In the genomic region with DNA sequence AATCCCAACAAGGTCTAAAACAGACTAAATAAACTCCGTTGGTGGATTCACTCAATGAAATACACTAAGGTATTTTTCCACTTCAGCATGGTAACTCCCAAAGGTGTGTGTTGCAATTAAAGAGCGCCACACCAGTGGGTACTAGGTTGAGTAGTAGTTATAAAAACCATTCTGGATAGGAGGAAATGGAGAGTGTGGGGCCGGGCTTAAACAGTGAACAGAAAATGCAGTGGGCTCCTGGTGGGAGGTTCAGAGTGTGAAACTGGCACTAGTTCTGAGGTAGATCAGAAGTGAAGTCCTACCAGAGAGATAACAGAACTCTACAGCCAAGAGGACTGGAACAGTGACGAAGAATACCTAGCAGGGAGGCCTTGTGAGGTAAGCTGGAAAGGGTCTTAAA, we compare ENCODE assay signal across 10 mouse cellular contexts. TPM values are rescaled to one million over a fixed set of nuclear protein-coding genes. Genes with fewer than 3 reads are reported as not detected.
DNase-seq lines count a peak whose midpoint lies in the region; ATAC-seq and TF ChIP-seq lines count a peak whose summit lies in the region.
"Had no signal": no experiment of that assay in that cellular context is flagged by ENCODE, and none has a peak within 500 bp of the region (broad histone marks: within the 10 kb centered on the region; RNA-seq: fewer than 3 reads in every experiment).

No protein-coding gene starts in this region.

- no peak overlapping the region for H3K27ac ChIP-seq in heart, embryonic 10.5 days
- peak overlapping the region; percentile 94 for H3K27ac ChIP-seq in forebrain, postnatal 0 days (ENCODE audit: low read depth, low read length)
- H3K27ac ChIP-seq in liver, postnatal 0 days (ENCODE audit: low read depth), result peak overlapping the region; percentile 56; the same call in 1 of the 2 replicates

- peak overlapping the region; percentile 68 for H3K4me2 ChIP-seq in forebrain, postnatal 0 days (ENCODE audit: low read depth)
- H3K4me2 ChIP-seq in liver, postnatal 0 days (ENCODE audit: low read depth, low read length), result peak overlapping the region; percentile 77

- no peaks in the 10 kb centered on the region for H3K4me1 ChIP-seq in heart, embryonic 10.5 days
- H3K4me1 ChIP-seq in E14TG2a.4 (replicated peaks; ENCODE audit: low read depth, low read length), result peaks cover 18% of the 10 kb centered on the region
- H3K4me1 ChIP-seq in forebrain, postnatal 0 days (ENCODE audit: insufficient read depth), result peaks cover 11% of the 10 kb centered on the region
- peaks cover 14% of the 10 kb centered on the region for H3K4me1 ChIP-seq in liver, postnatal 0 days (ENCODE audit: insufficient read depth)

- H3K4me3 ChIP-seq in heart, embryonic 10.5 days, result peak overlapping the region; percentile 98; the same call in 1 of the 2 replicates
- H3K4me3 ChIP-seq in E14TG2a.4 (replicated peaks; ENCODE audit: low read length), result peak overlapping the region; percentile 98
- H3K4me3 ChIP-seq in forebrain, postnatal 0 days (ENCODE audit: low read depth, low read length), result no peak overlapping the region
- H3K4me3 ChIP-seq in liver, postnatal 0 days (ENCODE audit: low read depth, low read length), result peak overlapping the region; percentile 99; the same call in 1 of the 2 replicates

- no peak for TF ChIP-seq EP300 in liver, postnatal 0 days (IDR thresholded peaks at IDR 0.05; ENCODE audit: low read depth)

- H3K27me3 ChIP-seq in heart, embryonic 10.5 days (ENCODE audit: insufficient read depth, poor library complexity, severe bottlenecking), result no peaks in the 10 kb centered on the region
- no peaks in the 10 kb centered on the region for H3K27me3 ChIP-seq in E14TG2a.4 (ENCODE audit: insufficient read depth, low read length)
- H3K27me3 ChIP-seq in forebrain, postnatal 0 days (ENCODE audit: insufficient read depth, low read length), result no peaks in the 10 kb centered on the region
- H3K27me3 ChIP-seq in liver, postnatal 0 days (ENCODE audit: insufficient read depth, low read length), result no peaks in the 10 kb centered on the region

- DNase-seq in heart, embryonic 10.5 days (ENCODE audit: low spot score), result no peak
- no peak for DNase-seq in heart, postnatal 25 days (ENCODE audit: low spot score)
- DNase-seq in forebrain, postnatal 0 days, result no peak
- DNase-seq in liver, postnatal 0 days, result no peak
- no peak for DNase-seq in lung, postnatal 14 days
- no peak for DNase-seq in adrenal gland, postnatal 36 days

- peaks cover 31% of the 10 kb centered on the region for H3K36me3 ChIP-seq in heart, embryonic 10.5 days
- peaks cover 32% of the 10 kb centered on the region for H3K36me3 ChIP-seq in E14TG2a.4 (ENCODE audit: insufficient read depth, low read length)
- peaks cover 24% of the 10 kb centered on the region for H3K36me3 ChIP-seq in forebrain, postnatal 0 days (ENCODE audit: insufficient read depth)
- peaks cover 17% of the 10 kb centered on the region for H3K36me3 ChIP-seq in liver, postnatal 0 days (replicated peaks; ENCODE audit: insufficient read depth, low read length)

- ATAC-seq in forebrain, postnatal 0 days, result no peak
- ATAC-seq in liver, postnatal 0 days, result no peak
- no peak for ATAC-seq in frontal cortex, adult (ENCODE audit: low TSS enrichment)

- WGBS in heart, embryonic 10.5 days, result 76% methylated on average over 4 of the region's 4 CpGs
- 75% methylated on average over 4 of the region's 4 CpGs for WGBS in forebrain, postnatal 0 days
- 78% methylated on average over 4 of the region's 4 CpGs for WGBS in liver, postnatal 0 days (ENCODE audit: insufficient replicate concordance)

- 0 out of 2 replicates have a peak overlapping the region, but pooled peaks have one; percentile 92 for H3K9ac ChIP-seq in forebrain, postnatal 0 days
- H3K9ac ChIP-seq in liver, postnatal 0 days (replicated peaks), result no peak overlapping the region

- intact Hi-C loops in heart, postnatal 25 days (cut with DNase I), result no loop called here

- TF ChIP-seq CTCF in E14TG2a.4 (conservative IDR thresholded peaks at IDR 0.05; ENCODE audit: low read length), result no peak
- TF ChIP-seq CTCF in forebrain, postnatal 0 days (IDR thresholded peaks at IDR 0.05; ENCODE audit: low read depth), result no peak
- no peak for TF ChIP-seq CTCF in liver, postnatal 0 days (IDR thresholded peaks at IDR 0.05; ENCODE audit: low read depth)

- no peaks in the 10 kb centered on the region for H3K9me3 ChIP-seq in heart, embryonic 10.5 days
- peaks cover 9% of the 10 kb centered on the region; the same call in 1 of the 2 replicates for H3K9me3 ChIP-seq in E14TG2a.4 (ENCODE audit: low read length)
- no peaks in the 10 kb centered on the region for H3K9me3 ChIP-seq in forebrain, postnatal 0 days (ENCODE audit: low read length)
- H3K9me3 ChIP-seq in liver, postnatal 0 days (ENCODE audit: low read length), result peaks cover 3% of the 10 kb centered on the region; the same call in 1 of the 2 replicates

RNA-seq across cellular contexts. Expression of a gene that starts 0.9 kb away (rescaled TPM):
- polyA plus RNA-seq in heart, embryonic 10.5 days (2016; fragmentation: Nextera tagmentation; extraction: Ambion mirVana), result 105 and 113 TPM in 2 replicates
- 10 to 100 TPM; 67.4 to 77.2 TPM for total RNA-seq in heart, postnatal 25 days (2021)
- 37.9 and 47.1 TPM in 2 replicates for total RNA-seq in forebrain, postnatal 0 days (2014; rRNA removed)
- 39.2 and 48.8 TPM in 2 replicates for polyA plus RNA-seq in forebrain, postnatal 0 days (2015; fragmentation: Nextera tagmentation; extraction: Ambion mirVana)
- 23.4 and 24.8 TPM in 2 replicates for polyA plus RNA-seq in liver, postnatal 0 days (2015; fragmentation: Nextera tagmentation; extraction: Ambion mirVana)
- 10 to 100 TPM; 74.9 to 86.0 TPM for total RNA-seq in adrenal gland, postnatal 36 days (2021)

RNA-seq across cellular contexts. Expression of a gene that starts 14.2 kb away (rescaled TPM):
- polyA plus RNA-seq in heart, embryonic 10.5 days (2016; fragmentation: Nextera tagmentation; extraction: Ambion mirVana), result 5.6 and 7.0 TPM in 2 replicates
- total RNA-seq in heart, postnatal 25 days (2021), result 10 to 100 TPM in 1 of 2 experiments, 1 to 10 TPM in 1; 4.2 to 19.9 TPM
- total RNA-seq in forebrain, postnatal 0 days (2014; rRNA removed), result 3.3 and 6.9 TPM in 2 replicates
- 2.9 and 3.0 TPM in 2 replicates for polyA plus RNA-seq in forebrain, postnatal 0 days (2015; fragmentation: Nextera tagmentation; extraction: Ambion mirVana)
- polyA plus RNA-seq in liver, postnatal 0 days (2015; fragmentation: Nextera tagmentation; extraction: Ambion mirVana), result 5.6 and 5.9 TPM in 2 replicates
- total RNA-seq in adrenal gland, postnatal 36 days (2021), result 10 to 100 TPM; 12.3 to 25.1 TPM

RNA-seq across cellular contexts. Expression of a gene that starts 30.7 kb away (rescaled TPM):
- not detected in 2 replicates for polyA plus RNA-seq in heart, embryonic 10.5 days (2016; fragmentation: Nextera tagmentation; extraction: Ambion mirVana)
- total RNA-seq in heart, postnatal 25 days (2021), result not detected
- total RNA-seq in forebrain, postnatal 0 days (2014; rRNA removed), result not detected in 2 replicates
- not detected in 2 replicates for polyA plus RNA-seq in forebrain, postnatal 0 days (2015; fragmentation: Nextera tagmentation; extraction: Ambion mirVana)
- not detected in 2 replicates for polyA plus RNA-seq in liver, postnatal 0 days (2015; fragmentation: Nextera tagmentation; extraction: Ambion mirVana)
- not detected for total RNA-seq in adrenal gland, postnatal 36 days (2021)
- total RNA-seq: adrenal gland, postnatal 25 days; gastrocnemius, postnatal 36 days had no signal
